Mouse (Mus musculus) forebrain, embryonic 12.5 days (tissue): ENCODE results near the gene Gramd1c. TPM values are rescaled to one million over a fixed set of nuclear protein-coding genes. Genes with fewer than 3 reads are reported as not detected.

ENCODE experiments used
- ATAC-seq: fragments of 200-750 bp; cut with Nextera tagmentation; 2 replicates; pipeline ENCODE4 v1.8.0; 2017; ENCODE audit warnings: moderate TSS enrichment; ENCODE audit not compliant: low FRiP score
- H3K27ac ChIP-seq: fragments of 300-500 bp; sonication (generic); 2 replicates; pipeline ENCODE4 v1.5.1; 2016; ENCODE audit warnings: mild to moderate bottlenecking
- H3K27me3 ChIP-seq: fragments of 300-500 bp; sonication (generic); 2 replicates; pipeline ENCODE4 v1.6.1; 2016; ENCODE audit warnings: mild to moderate bottlenecking
- H3K36me3 ChIP-seq: fragments of 300-500 bp; sonication (generic); replicated peaks from 2 replicates; pipeline ENCODE4 v1.6.1; 2016; ENCODE audit warnings: mild to moderate bottlenecking
- H3K4me1 ChIP-seq: fragments of 300-500 bp; sonication (generic); 2 replicates; pipeline ENCODE4 v1.6.1; 2016
- H3K4me2 ChIP-seq: fragments of 300-500 bp; sonication (generic); 2 replicates; pipeline ENCODE4 v1.6.1; 2016; ENCODE audit warnings: mild to moderate bottlenecking, moderate library complexity
- H3K4me3 ChIP-seq: fragments of 300-500 bp; sonication (generic); replicated peaks from 2 replicates; pipeline ENCODE4 v1.5.1; 2016; ENCODE audit warnings: mild to moderate bottlenecking
- H3K9ac ChIP-seq: fragments of 300-500 bp; sonication (generic); 2 replicates; pipeline ENCODE4 v1.6.1; 2016; ENCODE audit warnings: mild to moderate bottlenecking
- H3K9me3 ChIP-seq: fragments of 300-500 bp; sonication (generic); 2 replicates; pipeline ENCODE4 v1.6.1; 2016
- WGBS: fragments of 180-500 bp; shearing (Covaris S2); methylation state at CpG from one replicate; pipeline ENCODE4 v1.1.7; 2016; 5-methylcytosine and 5-hydroxymethylcytosine counted together
- polyA plus RNA-seq: library from polyadenylated mRNA; unstranded; fragments of >200 nt; fragmentation: Nextera tagmentation; extraction: Ambion mirVana; gene quantifications from 2 replicates; pipeline ENCODE4 v1.2.1, GENCODE M21; 2016

Gramd1c gene
- polyA plus RNA-seq, 1 experiment from 2014 or later = 3.9 TPM

DNA sequence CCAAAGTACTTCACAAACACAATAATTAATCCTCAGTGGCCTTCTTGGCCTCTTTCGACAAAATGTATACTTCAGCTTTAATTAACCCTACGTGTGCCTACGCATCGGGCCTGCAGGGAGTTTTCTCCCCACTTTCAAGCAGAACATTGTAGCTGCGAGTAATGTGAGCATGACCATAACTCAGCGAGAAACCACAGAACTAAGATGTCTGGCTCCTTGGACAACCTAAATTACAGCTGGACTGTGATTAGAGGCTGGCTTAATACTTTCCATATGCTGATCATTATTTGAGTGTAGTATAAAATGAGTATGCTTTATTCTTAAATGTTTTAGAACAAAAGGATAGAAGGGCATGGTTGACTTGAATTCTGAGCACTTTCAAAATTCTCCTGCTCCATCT is 9.9 kb downstream of the Gramd1c start:
- no peak overlapping the region for H3K27ac ChIP-seq
- no peaks in the 10 kb centered on the region for H3K36me3 ChIP-seq
- no peak overlapping the region for H3K4me3 ChIP-seq
- H3K4me1 ChIP-seq = no peaks in the 10 kb centered on the region
- no peak for ATAC-seq
- H3K4me2 ChIP-seq = no peak overlapping the region
- WGBS = 75% methylated on average over 6 of the region's 6 CpGs
- no peaks in the 10 kb centered on the region for H3K9me3 ChIP-seq
- H3K9ac ChIP-seq = no peak overlapping the region
- no peaks in the 10 kb centered on the region for H3K27me3 ChIP-seq

DNA sequence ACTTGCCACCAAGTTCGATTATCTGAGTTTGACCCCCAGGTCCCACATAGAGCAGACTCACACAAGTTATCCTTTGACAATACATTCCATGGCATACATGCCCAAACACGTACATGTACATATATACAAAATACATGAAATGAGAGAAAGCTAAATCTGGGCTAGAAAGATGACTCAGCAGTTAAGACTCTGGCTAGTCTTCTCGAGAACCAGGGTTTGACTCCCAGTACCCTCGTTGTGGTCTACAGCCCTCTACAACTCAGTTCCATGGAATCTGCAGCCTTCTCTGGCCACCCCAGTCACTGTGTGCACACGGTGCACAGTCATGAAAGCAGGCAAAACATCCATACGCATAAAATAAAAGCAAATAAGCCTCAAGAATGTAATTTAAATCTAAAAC is 10.8 kb downstream of the Gramd1c start:
- Histone ChIP-seq H3K4me1 (no peaks in the 10 kb centered on the region), H3K9ac (no peak overlapping the region), H3K9me3 (no peaks in the 10 kb centered on the region), H3K27me3 (no peaks in the 10 kb centered on the region), H3K36me3 (no peaks in the 10 kb centered on the region), H3K27ac (no peak overlapping the region), H3K4me2 (no peak overlapping the region), H3K4me3 (no peak overlapping the region)
- ATAC-seq = no peak
- WGBS = 91% methylated on average over 6 of the region's 6 CpGs

DNA sequence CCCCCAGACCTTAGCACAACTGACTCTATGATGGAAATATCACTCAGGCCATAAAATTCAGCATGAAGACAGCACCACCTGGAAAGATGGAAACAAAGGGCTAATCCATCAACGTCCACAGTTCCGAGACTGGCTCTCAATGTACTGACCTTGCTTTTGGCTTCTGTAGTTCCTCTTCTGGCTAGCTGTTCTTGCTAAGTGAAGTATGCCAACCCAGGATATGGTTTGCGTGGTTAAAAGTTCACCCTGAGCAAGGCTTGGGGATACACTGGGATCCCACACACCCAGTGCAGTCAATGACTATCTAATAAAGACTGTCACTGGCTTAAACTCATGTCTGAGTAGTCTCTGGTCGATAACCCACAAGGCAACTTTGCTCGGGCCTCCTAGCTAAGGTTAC is 13.0 kb downstream of the Gramd1c start:
- no peaks in the 10 kb centered on the region for H3K9me3 ChIP-seq
- H3K4me2 ChIP-seq = no peak overlapping the region
- no peak overlapping the region for H3K4me3 ChIP-seq
- H3K27ac ChIP-seq = no peak overlapping the region
- H3K27me3 ChIP-seq = no peaks in the 10 kb centered on the region
- no peaks in the 10 kb centered on the region for H3K4me1 ChIP-seq
- no peaks in the 10 kb centered on the region for H3K36me3 ChIP-seq
- H3K9ac ChIP-seq = no peak overlapping the region
- 89% methylated on average over 5 of the region's 5 CpGs for whole genome bisulfite sequencing
- ATAC-seq = no peak

DNA sequence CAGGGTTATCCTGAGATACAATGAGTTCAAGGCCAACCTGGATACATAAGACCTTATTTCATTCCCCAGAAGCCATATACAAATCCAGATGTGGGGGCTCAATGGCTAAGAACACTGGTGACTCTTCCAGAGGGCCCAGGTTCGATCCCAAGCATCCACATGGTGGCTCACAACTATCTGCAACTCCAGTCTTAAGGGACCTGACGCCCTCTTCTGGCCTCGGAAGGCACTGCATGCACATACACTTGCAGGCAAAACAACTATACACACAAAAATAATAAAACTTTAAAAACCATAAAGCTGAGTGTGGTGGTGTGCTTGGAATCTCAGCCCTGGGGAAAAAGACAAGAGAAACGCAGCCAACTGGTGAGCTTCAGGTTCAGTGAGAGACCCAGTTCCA is 24.0 kb downstream of the Gramd1c start:
- Histone ChIP-seq H3K9ac (no peak overlapping the region), H3K9me3 (0 out of 2 replicates have a peak, but pooled peaks cover 2% of the 10 kb centered on the region), H3K36me3 (no peaks in the 10 kb centered on the region), H3K27ac (no peak overlapping the region), H3K4me3 (no peak overlapping the region), H3K27me3 (no peaks in the 10 kb centered on the region), H3K4me1 (no peaks in the 10 kb centered on the region), H3K4me2 (no peak overlapping the region)
- WGBS = 77% methylated on average over 4 of the region's 4 CpGs
- no peak for ATAC-seq

DNA sequence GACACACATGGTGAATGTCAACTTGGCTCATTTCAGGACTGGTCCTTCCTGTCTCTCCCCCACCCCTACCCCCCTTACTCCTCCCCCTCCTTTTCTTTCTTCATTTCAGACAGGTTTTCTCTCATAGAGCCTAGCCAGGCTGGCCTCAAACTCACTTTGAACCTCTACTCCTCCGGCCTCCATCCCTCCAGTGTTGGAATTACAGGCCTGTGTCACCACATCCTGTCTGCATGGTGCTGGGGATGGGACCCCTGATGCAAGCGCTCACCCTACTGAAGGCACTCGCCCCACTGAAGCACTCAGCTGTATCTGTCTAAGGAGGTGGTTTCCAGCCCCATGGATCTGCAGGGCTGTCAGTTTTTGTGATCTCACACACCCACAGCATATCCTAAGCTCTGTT is 27.9 kb downstream of the Gramd1c start:
- no peak overlapping the region for H3K4me2 ChIP-seq
- H3K9me3 ChIP-seq = 0 out of 2 replicates have a peak, but pooled peaks cover 2% of the 10 kb centered on the region
- WGBS = 89% methylated on average over 3 of the region's 3 CpGs
- no peaks in the 10 kb centered on the region for H3K36me3 ChIP-seq
- H3K9ac ChIP-seq = no peak overlapping the region
- no peaks in the 10 kb centered on the region for H3K4me1 ChIP-seq
- no peak overlapping the region for H3K4me3 ChIP-seq
- ATAC-seq = no peak
- no peak overlapping the region for H3K27ac ChIP-seq
- no peaks in the 10 kb centered on the region for H3K27me3 ChIP-seq

DNA sequence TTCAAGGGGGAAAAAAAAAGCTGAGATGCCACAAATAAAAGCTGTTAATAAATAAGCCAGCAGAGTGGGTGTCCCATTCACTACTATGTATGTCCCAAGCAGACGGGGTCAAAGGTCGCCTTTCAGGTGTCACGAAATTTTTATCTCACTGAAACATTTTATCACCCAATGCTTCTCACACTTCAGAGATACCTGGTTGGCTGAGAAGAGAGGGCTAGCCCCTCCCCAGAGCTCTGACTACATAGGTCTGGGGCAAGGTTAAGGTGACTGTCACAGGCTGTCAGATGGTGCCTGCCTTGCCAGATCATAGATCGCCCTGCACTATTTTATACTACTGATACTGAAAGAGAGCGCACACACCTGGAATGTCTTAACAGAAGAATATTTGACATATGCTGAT is 29.8 kb downstream of the Gramd1c start:
- no peaks in the 10 kb centered on the region for H3K4me1 ChIP-seq
- H3K9ac ChIP-seq = no peak overlapping the region
- ATAC-seq = no peak
- 89% methylated on average over 5 of the region's 5 CpGs for WGBS
- H3K27me3 ChIP-seq = no peaks in the 10 kb centered on the region
- no peak overlapping the region for H3K4me3 ChIP-seq
- no peaks in the 10 kb centered on the region for H3K36me3 ChIP-seq
- no peaks in the 10 kb centered on the region for H3K9me3 ChIP-seq
- H3K4me2 ChIP-seq = no peak overlapping the region
- no peak overlapping the region for H3K27ac ChIP-seq

DNA sequence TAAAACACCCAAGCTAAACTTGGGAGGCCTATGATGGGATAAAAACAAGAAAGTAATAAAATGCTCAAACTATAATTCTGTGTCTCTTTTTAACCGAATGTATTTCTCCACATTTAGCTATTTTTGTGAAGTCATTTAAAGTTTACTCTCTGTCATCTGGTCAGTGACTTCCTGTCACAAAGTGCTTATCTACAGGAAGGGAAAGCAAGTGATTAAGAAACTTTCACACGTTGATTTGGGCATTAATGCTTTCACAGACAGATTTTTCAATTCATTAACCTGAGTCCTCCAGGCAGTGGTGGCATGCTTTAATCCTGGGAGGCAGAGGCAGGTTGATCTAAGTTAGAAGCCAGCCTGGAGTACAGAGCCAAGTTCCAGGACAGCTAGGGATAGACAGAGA is 33.9 kb downstream of the Gramd1c start:
- WGBS = 75% methylated on average over 2 of the region's 2 CpGs
- no peaks in the 10 kb centered on the region for H3K9me3 ChIP-seq
- H3K4me2 ChIP-seq = no peak overlapping the region
- H3K4me3 ChIP-seq = no peak overlapping the region
- H3K27ac ChIP-seq = no peak overlapping the region
- H3K9ac ChIP-seq = no peak overlapping the region
- H3K27me3 ChIP-seq = no peaks in the 10 kb centered on the region
- no peak for ATAC-seq
- no peaks in the 10 kb centered on the region for H3K36me3 ChIP-seq
- H3K4me1 ChIP-seq = no peaks in the 10 kb centered on the region

DNA sequence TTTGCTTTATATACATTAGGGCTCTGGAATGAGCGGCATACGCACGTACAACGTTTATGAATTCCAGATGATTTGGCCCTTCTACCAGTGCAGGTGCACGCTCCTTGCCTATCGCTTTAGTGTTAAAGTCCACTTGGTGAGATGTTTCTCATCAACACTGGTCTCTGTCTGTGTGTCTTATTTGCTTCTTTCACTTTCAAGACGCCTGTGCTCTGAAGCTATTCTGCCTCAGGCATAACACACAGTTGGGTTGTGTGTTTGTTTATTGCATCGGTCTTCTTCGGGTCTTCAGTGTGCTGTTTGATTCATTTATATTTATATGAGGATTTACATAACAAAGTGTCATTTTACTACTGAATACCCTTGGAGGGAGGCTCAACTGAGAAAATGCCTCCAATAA is 36.3 kb downstream of the Gramd1c start:
- WGBS = 86% methylated on average over 9 of the region's 9 CpGs
- H3K9ac ChIP-seq = no peak overlapping the region

DNA sequence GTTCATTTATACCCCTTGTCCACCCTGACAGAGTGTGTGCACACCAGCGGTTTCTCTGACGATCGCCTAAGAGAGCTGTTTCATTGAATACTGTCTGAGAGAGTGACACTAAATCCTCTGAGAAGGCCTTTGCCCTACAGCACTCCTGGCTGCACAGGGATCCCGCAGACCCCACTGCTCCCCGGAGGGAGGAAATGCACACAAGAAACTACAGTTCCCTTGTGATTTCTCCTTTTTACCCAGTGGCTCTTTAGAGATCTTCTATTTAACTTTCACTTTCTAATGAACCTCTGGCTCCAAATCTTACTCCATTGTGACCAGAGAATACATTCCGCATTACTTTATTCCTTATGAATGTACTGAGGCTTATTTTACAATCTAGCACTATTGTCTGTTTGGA is 36.9 kb downstream of the Gramd1c start:
- WGBS = 75% methylated on average over 6 of the region's 6 CpGs

More for the DNA sequence above, 36.3 kb downstream of the Gramd1c start:
- ATAC-seq = no peak
- no peaks in the 10 kb centered on the region for H3K36me3 ChIP-seq
- no peaks in the 10 kb centered on the region for H3K9me3 ChIP-seq
- H3K27me3 ChIP-seq = no peaks in the 10 kb centered on the region
- H3K4me3 ChIP-seq = no peak overlapping the region
- no peak overlapping the region for H3K4me2 ChIP-seq
- no peaks in the 10 kb centered on the region for H3K4me1 ChIP-seq
- no peak overlapping the region for H3K27ac ChIP-seq

DNA sequence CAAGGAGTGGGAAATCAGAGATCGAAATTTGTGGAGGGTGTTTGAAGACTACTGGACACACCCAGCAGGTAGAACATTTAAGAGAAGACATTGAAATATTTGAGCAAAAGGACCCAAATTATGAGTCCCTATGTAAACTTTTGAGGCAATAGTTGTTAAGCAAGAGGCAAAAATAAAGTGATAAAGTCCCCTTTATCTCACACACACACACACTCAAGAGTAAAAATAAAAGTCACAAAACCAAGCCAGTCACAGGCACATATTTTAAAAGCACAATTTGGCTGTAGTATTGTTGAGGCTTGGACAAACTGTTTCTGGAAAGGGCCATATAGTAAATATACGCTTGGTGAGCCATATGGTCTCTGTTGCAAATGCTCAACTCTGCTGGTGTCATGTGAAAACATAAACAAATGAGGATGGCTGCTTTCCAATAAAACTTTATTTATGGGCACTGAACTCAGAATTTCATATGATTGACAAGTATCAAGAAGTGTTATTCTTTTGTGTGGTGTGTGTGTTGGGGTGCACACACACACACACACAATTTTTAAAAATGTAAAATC is 44.1 kb downstream of the Gramd1c start:
- Histone ChIP-seq H3K27me3 (no peaks in the 10 kb centered on the region), H3K4me3 (no peak overlapping the region), H3K4me2 (no peak overlapping the region), H3K27ac (no peak overlapping the region), H3K4me1 (no peaks in the 10 kb centered on the region), H3K36me3 (no peaks in the 10 kb centered on the region), H3K9me3 (no peaks in the 10 kb centered on the region), H3K9ac (no peak overlapping the region)
- ATAC-seq = no peak
- 77% methylated on average over 2 of the region's 2 CpGs for WGBS

More for the DNA sequence above, 36.9 kb downstream of the Gramd1c start:
- no peak for ATAC-seq
- H3K4me2 ChIP-seq = no peak overlapping the region
- no peak overlapping the region for H3K27ac ChIP-seq
- no peak overlapping the region for H3K9ac ChIP-seq
- no peaks in the 10 kb centered on the region for H3K36me3 ChIP-seq
- no peak overlapping the region for H3K4me3 ChIP-seq
- no peaks in the 10 kb centered on the region for H3K27me3 ChIP-seq
- no peaks in the 10 kb centered on the region for H3K4me1 ChIP-seq
- H3K9me3 ChIP-seq = no peaks in the 10 kb centered on the region

DNA sequence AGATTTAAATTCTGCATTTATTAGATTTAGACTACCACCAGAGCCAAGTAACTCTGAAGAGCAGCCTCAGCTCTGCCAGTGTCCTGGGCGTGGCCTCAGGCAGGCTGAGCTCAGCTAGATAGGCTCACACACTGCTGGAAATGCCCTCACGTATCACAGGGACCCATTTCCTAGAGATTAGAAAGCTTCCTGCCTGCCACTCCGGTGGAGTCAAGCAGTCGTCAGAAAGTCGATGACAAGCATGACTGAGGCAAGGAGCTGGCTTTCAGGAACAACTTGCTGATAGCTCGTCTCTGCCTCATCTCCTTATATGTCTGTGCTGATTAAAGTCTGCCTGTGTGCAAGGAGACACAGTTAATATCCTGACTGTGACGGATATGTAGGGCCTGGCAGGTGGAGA is 44.8 kb downstream of the Gramd1c start:
- no peak overlapping the region for H3K9ac ChIP-seq
- H3K4me1 ChIP-seq = no peaks in the 10 kb centered on the region
- no peaks in the 10 kb centered on the region for H3K9me3 ChIP-seq
- no peak overlapping the region for H3K27ac ChIP-seq
- no peaks in the 10 kb centered on the region for H3K27me3 ChIP-seq
- 70% methylated on average over 7 of the region's 7 CpGs for WGBS
- no peak overlapping the region for H3K4me2 ChIP-seq
- no peak for ATAC-seq
- no peaks in the 10 kb centered on the region for H3K36me3 ChIP-seq
- H3K4me3 ChIP-seq = no peak overlapping the region

DNA sequence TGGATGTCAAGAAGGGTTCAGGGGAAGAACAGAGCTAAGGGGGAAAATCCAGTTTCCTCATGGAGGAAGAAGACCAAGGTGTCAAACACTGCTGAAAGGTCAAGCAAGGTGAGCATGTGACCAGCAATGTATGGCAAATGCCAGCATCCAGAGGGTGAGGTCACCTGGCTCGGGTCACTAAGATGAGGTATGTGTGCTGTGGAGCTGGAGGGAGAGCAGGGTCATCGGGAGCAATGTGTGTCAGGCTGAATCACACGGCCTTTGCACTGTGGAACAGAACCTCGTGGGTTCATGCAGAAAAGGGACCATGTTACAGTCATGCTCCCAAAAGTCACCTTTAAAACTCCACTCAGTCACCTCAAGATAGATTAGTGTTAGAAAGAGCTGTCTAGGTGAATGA is 45.4 kb downstream of the Gramd1c start:
- Histone ChIP-seq H3K4me3 (no peak overlapping the region), H3K27ac (no peak overlapping the region), H3K4me1 (no peaks in the 10 kb centered on the region), H3K4me2 (no peak overlapping the region), H3K9ac (no peak overlapping the region), H3K27me3 (no peaks in the 10 kb centered on the region), H3K9me3 (no peaks in the 10 kb centered on the region), H3K36me3 (no peaks in the 10 kb centered on the region)
- WGBS = 84% methylated on average over 4 of the region's 4 CpGs
- ATAC-seq = no peak

DNA sequence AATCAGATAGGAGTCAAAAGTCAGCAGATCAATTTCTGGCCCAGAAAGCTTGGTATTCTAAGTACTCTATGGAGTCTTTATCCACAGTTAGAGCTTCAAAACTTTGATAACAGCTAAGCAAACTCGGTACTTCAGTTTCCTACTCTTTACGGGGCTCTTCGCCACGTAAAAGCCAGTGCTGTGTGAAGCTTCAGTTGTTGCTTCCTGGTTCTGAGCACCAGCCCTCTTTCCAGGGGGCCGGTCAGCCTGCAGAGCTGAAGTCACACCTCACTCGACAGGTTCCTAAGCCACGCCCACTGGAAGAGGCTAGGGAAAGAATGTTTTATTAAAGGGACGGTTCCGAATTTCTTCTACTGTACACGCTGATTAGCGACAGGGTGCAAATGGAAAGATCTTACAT is 47.0 kb downstream of the Gramd1c start:
- Histone ChIP-seq H3K4me2 (peak overlapping the region; percentile 16; the same call in 1 of the 2 replicates), H3K4me3 (no peak overlapping the region)
- ATAC-seq = no peak

More for the DNA sequence above, 47.0 kb downstream of the Gramd1c start:
- 20% methylated on average over 11 of the region's 11 CpGs for WGBS
- Histone ChIP-seq H3K27me3 (no peaks in the 10 kb centered on the region), H3K9me3 (no peaks in the 10 kb centered on the region), H3K9ac (no peak overlapping the region), H3K27ac (no peak overlapping the region), H3K36me3 (no peaks in the 10 kb centered on the region), H3K4me1 (no peaks in the 10 kb centered on the region)
